Mouse (Mus musculus): ENCODE measurements around the gene Stk24.

DNA sequence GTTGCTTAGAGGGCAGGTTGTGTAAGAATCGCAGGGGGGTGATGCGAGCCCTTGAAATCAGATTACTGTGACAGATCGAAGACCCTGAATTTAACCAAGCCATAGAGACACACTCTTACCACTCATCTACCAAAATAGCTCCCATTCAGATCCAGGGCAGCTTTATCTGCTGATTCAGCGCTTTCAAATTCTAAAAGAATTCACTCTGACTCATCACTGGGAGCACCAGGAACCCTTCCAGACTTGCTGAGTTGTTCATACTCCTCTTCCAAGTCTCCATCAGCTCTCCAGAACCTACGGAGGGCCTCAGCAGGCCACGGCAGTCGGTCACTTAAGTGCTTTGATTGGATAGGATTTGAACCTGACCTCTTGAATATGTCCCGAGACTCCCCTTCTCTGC lies 5.6 kb upstream of the Stk24 start:
- TF ChIP-seq CTCF (IDR thresholded peaks at IDR 0.05; ENCODE audit: borderline replicate concordance, insufficient read depth, low read depth, low read length) (no peak), POLR2A (IDR thresholded peaks at IDR 0.05; ENCODE audit: borderline replicate concordance, insufficient read depth, low read length) (no peak)

Measured in cerebellum, adult 2 months (tissue).